Mouse (Mus musculus): Measurements from ENCODE around the gene Chrna10.
A peak's percentile ranks its signal among the peaks of the same experiment; 100 is the strongest.

The Chrna10 gene

GRCm38 (mm10) chr7:102081784-102082183, 34.8 kb downstream of the Chrna10 start:
- no peak for DNase-seq (ENCODE audit: extremely low spot score)

GRCm38 (mm10) chr7:102080311-102080710, 36.3 kb downstream of the Chrna10 start:
- no peak for DNase-seq (ENCODE audit: extremely low spot score)

- DNase-seq (ENCODE audit: extremely low spot score) = no peak
Measured at GRCm38 (mm10) chr7:102078517-102078916, 38.1 kb downstream of the Chrna10 start.

DNA sequence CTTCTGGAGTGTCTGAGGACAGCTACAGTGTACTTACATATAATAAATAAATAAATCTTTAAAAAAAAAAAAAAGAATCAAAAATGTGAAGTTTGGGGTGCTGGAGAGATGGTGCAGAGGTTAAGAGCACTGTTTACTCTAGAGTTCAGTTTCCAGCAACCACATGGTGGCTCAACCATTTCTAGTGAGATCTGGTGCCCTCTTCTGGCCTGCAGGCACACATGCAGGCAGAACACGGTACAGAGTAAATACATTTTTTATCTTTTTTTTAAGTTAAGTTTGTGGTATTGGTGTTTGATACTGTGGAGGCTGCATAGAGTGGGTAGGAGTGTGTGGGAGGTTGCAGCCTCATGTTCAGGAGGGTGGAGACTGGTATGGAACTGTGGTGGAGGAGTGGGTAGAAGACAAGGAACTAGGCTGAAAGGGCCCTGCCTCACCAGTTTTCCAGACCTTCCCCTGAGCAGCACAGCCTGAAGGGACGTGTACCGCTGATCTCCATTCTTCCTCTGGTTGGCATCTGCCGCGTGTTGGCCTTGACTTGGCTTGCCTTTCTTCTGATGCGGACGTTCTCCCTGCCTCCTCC, 39.8 kb downstream of the Chrna10 start:
- no peak for DNase-seq (ENCODE audit: extremely low spot score)

- no peak for DNase-seq (ENCODE audit: extremely low spot score)
Measured at GRCm38 (mm10) chr7:102066363-102066762, 50.3 kb downstream of the Chrna10 start.

DNA sequence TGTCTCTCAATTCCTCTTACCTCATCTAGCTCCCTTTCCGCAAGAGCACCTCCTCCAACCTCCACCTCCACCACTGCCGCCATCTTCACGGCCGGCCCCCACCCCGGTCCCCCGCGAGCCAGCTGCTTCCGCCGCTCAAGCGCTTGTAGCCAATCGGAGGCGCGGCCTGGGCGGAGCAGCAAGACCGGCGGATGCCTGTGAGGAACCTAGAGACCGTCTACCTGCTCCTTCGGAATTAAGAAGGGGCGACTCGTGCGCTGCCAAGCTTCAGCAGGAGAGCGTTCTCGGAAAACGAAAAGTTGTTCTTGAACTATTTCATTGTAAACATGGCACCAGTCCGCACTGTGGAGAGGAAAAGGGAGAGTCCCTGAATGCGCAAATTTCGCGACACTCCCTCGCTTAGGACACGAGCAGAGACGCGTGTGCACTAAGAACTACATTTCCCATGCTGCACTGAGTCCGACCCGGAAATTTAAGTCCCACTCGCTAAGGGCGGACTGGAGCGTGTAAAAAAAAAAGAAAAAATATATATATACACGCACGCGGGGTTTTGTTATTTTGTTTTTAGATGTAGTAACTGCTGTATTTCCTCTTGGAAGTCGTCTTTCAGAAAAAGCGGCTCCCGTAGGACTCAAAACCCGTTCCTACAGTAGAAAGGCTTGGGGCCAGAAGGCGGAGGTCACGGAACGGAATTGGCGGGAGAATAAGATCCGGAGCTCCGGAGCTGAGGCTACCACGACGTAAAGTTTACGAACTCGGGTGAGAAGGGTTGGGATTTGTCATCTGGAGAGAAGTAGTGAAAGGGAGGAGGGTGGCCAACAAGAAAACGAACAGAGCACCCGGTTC, 51.4 kb downstream of the Chrna10 start, which contains the start of the genes Rnf121, Xndc1 and Xntrpc:
Rnf121 (minus strand) TSS at position 424 of the 846 bp plus-strand sequence.
Xndc1 (plus strand) TSS at position 466 of the 846 bp plus-strand sequence.
Xntrpc (plus strand) TSS at position 668 of the 846 bp plus-strand sequence.
- DNase-seq (ENCODE audit: extremely low spot score) = peak; percentile 95

DNA sequence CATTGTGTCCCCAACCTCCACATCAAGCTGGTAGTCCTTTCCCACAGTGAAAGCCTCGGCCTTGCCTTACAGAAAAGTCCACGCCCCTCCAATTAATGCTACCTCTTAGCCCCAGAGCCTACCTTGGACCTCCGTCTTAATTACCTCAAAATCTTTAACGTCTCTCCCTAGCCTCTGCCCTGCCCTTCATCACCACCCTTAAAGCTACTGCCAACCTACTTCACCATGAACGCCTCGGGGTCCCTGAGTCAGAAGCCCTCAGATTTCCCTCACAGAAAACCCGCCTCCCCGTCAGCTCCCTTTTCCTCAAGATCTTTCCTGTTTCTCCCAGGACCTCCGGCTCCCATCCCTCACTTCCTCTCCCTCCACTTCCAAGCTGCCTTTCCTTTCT, 52.0 kb downstream of the Chrna10 start:
- DNase-seq (ENCODE audit: extremely low spot score) = no peak

DNA sequence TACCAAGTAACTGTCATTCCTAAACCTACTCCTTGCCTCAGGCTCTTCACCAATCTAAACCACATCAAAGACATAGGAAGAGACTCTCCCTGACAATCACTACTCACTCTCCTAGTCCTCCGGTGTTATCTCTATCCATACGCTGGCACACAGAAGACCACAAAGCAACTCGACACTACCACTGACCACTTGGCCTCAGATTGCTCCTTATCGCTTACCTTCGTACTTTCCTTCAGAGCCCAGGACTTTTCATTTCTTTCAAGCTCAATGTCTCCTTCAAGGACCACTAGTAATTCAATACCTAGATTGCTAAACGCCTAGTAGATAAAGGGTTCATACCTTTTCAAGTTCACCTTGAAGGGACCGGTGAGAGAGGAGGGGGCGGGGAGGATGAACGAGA, 52.7 kb downstream of the Chrna10 start:
- DNase-seq (ENCODE audit: extremely low spot score) = no peak

DNA sequence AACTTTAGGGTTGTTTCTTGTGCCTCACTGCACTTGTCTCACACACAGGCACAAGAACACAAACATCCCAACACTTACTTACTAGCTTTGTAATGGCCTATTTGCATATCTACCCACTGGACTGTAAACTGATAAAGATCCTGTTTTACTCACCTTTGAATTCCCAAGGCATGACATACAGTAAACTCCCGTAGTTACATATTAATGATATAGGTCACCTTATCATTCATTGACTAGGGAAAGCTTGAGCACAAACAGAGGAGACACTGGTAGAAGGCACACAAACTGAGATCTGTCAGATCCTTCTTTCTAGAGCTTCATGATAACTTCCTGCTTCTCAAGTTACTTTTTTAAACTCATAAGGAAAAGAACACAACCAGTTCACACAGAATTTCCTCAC, 54.4 kb downstream of the Chrna10 start:
- no peak for DNase-seq (ENCODE audit: extremely low spot score)

DNA sequence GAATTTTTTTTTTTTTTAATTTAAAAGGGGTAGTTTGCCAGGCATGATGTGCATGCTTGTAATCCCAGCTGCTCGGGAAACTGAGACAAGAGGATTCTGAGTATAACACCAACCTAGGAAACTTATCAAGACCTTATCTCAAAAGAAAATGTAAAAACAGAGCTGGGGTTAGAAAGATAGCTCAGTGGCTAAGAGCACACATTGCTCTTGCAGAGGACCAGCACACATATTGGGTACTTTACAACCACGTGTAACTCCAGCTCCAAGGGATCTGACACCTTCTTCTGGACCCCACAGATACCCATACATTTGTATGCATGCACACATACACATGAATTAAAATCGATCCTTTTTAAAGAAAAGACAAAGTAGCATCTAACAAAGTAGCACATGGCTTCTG, 55.3 kb downstream of the Chrna10 start:
- DNase-seq (ENCODE audit: extremely low spot score) = no peak

Measured in embryo, embryonic 9.5 days (tissue).